Mouse (Mus musculus): ENCODE results near the gene Sugct. TPM values are rescaled to one million over a fixed set of nuclear protein-coding genes. Genes with fewer than 3 reads are reported as not detected.
"Not testable (repeated sequence)": the region's sequence is repeated elsewhere in the genome, so short reads cannot be mapped to it uniquely, and the experiment has no call there.

The Sugct gene
- polyA plus RNA-seq, 1 experiment from 2014 or later = 6.6 TPM

- Histone ChIP-seq H3K9ac (no peak overlapping the region), H3K9me3 (replicated peaks) (no peaks in the 10 kb centered on the region), H3K27me3 (no peaks in the 10 kb centered on the region), H3K27ac (no peak overlapping the region), H3K4me2 (no peak overlapping the region), H3K4me1 (replicated peaks) (no peaks in the 10 kb centered on the region), H3K36me3 (no peaks in the 10 kb centered on the region), H3K4me3 (no peak overlapping the region)
- no peak for ATAC-seq (replicated peaks; ENCODE audit: insufficient number of reproducible peaks, insufficient read depth, low FRiP score, low read depth)
- WGBS = 32% methylated on average over 3 of the region's 3 CpGs
Observed at GRCm38 (mm10) chr13:17585267-17585913, 110.0 kb downstream of the Sugct start.

GRCm38 (mm10) chr13:17584804-17585203 lies 110.5 kb downstream of the Sugct start:
- Histone ChIP-seq H3K36me3 (no peaks in the 10 kb centered on the region), H3K9ac (no peak overlapping the region), H3K4me2 (no peak overlapping the region), H3K4me1 (replicated peaks) (no peaks in the 10 kb centered on the region), H3K9me3 (replicated peaks) (no peaks in the 10 kb centered on the region), H3K27ac (no peak overlapping the region), H3K4me3 (no peak overlapping the region), H3K27me3 (no peaks in the 10 kb centered on the region)
- ATAC-seq (replicated peaks; ENCODE audit: insufficient number of reproducible peaks, insufficient read depth, low FRiP score, low read depth) = no peak

- Histone ChIP-seq H3K4me1 (replicated peaks) (no peaks in the 10 kb centered on the region), H3K9ac (no peak overlapping the region), H3K27ac (no peak overlapping the region), H3K4me3 (no peak overlapping the region), H3K27me3 (no peaks in the 10 kb centered on the region), H3K9me3 (replicated peaks) (no peaks in the 10 kb centered on the region), H3K36me3 (no peaks in the 10 kb centered on the region), H3K4me2 (no peak overlapping the region)
- 19% methylated on average over 2 of the region's 2 CpGs for WGBS
- no peak for ATAC-seq (replicated peaks; ENCODE audit: insufficient number of reproducible peaks, insufficient read depth, low FRiP score, low read depth)
Observed at GRCm38 (mm10) chr13:17581684-17582083, 113.7 kb downstream of the Sugct start.

- WGBS = 83% methylated on average over 3 of the region's 3 CpGs
- no peak overlapping the region for H3K4me3 ChIP-seq
- no peak overlapping the region for H3K9ac ChIP-seq
- no peaks in the 10 kb centered on the region for H3K36me3 ChIP-seq
- H3K27ac ChIP-seq = no peak overlapping the region
- ATAC-seq (replicated peaks; ENCODE audit: insufficient number of reproducible peaks, insufficient read depth, low FRiP score, low read depth) = no peak
- H3K27me3 ChIP-seq = no peaks in the 10 kb centered on the region
- no peak overlapping the region for H3K4me2 ChIP-seq
- H3K4me1 ChIP-seq (replicated peaks) = no peaks in the 10 kb centered on the region
- H3K9me3 ChIP-seq (replicated peaks) = no peaks in the 10 kb centered on the region
Observed at GRCm38 (mm10) chr13:17559357-17559756, 136.0 kb downstream of the Sugct start.

- H3K27ac ChIP-seq = no peak overlapping the region
- H3K4me2 ChIP-seq = no peak overlapping the region
- H3K9ac ChIP-seq = no peak overlapping the region
- H3K36me3 ChIP-seq = no peaks in the 10 kb centered on the region
- no peak for ATAC-seq (replicated peaks; ENCODE audit: insufficient number of reproducible peaks, insufficient read depth, low FRiP score, low read depth)
- H3K4me3 ChIP-seq = no peak overlapping the region
- no peaks in the 10 kb centered on the region for H3K9me3 ChIP-seq (replicated peaks)
- no peaks in the 10 kb centered on the region for H3K4me1 ChIP-seq (replicated peaks)
- WGBS = 74% methylated on average over 1 of the region's 1 CpGs
- H3K27me3 ChIP-seq = no peaks in the 10 kb centered on the region
Observed at GRCm38 (mm10) chr13:17536341-17536740, 159.0 kb downstream of the Sugct start.

- H3K27me3 ChIP-seq = no peaks in the 10 kb centered on the region
- no peak overlapping the region for H3K4me3 ChIP-seq
- no peak overlapping the region for H3K4me2 ChIP-seq
- H3K9ac ChIP-seq = no peak overlapping the region
- no peaks in the 10 kb centered on the region for H3K4me1 ChIP-seq (replicated peaks)
- H3K36me3 ChIP-seq = no peaks in the 10 kb centered on the region
- H3K27ac ChIP-seq = no peak overlapping the region
- WGBS = 54% methylated on average over 4 of the region's 4 CpGs
- no peak for ATAC-seq (replicated peaks; ENCODE audit: insufficient number of reproducible peaks, insufficient read depth, low FRiP score, low read depth)
- H3K9me3 ChIP-seq (replicated peaks) = no peaks in the 10 kb centered on the region
Observed at GRCm38 (mm10) chr13:17534871-17535270, 160.5 kb downstream of the Sugct start.

GRCm38 (mm10) chr13:17534469-17534868 lies 160.9 kb downstream of the Sugct start:
- Histone ChIP-seq H3K9ac (no peak overlapping the region), H3K4me3 (no peak overlapping the region), H3K27ac (no peak overlapping the region), H3K9me3 (replicated peaks) (no peaks in the 10 kb centered on the region), H3K36me3 (no peaks in the 10 kb centered on the region), H3K4me2 (no peak overlapping the region), H3K4me1 (replicated peaks) (no peaks in the 10 kb centered on the region), H3K27me3 (no peaks in the 10 kb centered on the region)
- WGBS = 38% methylated on average over 4 of the region's 4 CpGs
- no peak for ATAC-seq (replicated peaks; ENCODE audit: insufficient number of reproducible peaks, insufficient read depth, low FRiP score, low read depth)

- H3K4me2 ChIP-seq = no peak overlapping the region
- no peak overlapping the region for H3K4me3 ChIP-seq
- no peaks in the 10 kb centered on the region for H3K4me1 ChIP-seq (replicated peaks)
- H3K9ac ChIP-seq = no peak overlapping the region
- H3K36me3 ChIP-seq = no peaks in the 10 kb centered on the region
- H3K9me3 ChIP-seq (replicated peaks) = no peaks in the 10 kb centered on the region
- 67% methylated on average over 4 of the region's 4 CpGs for WGBS
- ATAC-seq (replicated peaks; ENCODE audit: insufficient number of reproducible peaks, insufficient read depth, low FRiP score, low read depth) = no peak
- H3K27me3 ChIP-seq = no peaks in the 10 kb centered on the region
- H3K27ac ChIP-seq = no peak overlapping the region
Observed at GRCm38 (mm10) chr13:17511184-17511778, 184.1 kb downstream of the Sugct start.

GRCm38 (mm10) chr13:17494936-17495335 lies 200.4 kb downstream of the Sugct start:
- Histone ChIP-seq H3K4me2 (no peak overlapping the region), H3K9me3 (replicated peaks) (no peaks in the 10 kb centered on the region), H3K9ac (no peak overlapping the region), H3K36me3 (no peaks in the 10 kb centered on the region), H3K27me3 (no peaks in the 10 kb centered on the region), H3K4me3 (no peak overlapping the region), H3K4me1 (replicated peaks) (no peaks in the 10 kb centered on the region), H3K27ac (no peak overlapping the region)
- ATAC-seq (replicated peaks; ENCODE audit: insufficient number of reproducible peaks, insufficient read depth, low FRiP score, low read depth) = no peak
- 57% methylated on average over 1 of the region's 1 CpGs for WGBS

GRCm38 (mm10) chr13:17494056-17494574 lies 201.2 kb downstream of the Sugct start:
- H3K27me3 ChIP-seq = no peaks in the 10 kb centered on the region
- H3K36me3 ChIP-seq = no peaks in the 10 kb centered on the region
- no peak for ATAC-seq (replicated peaks; ENCODE audit: insufficient number of reproducible peaks, insufficient read depth, low FRiP score, low read depth)
- no peak overlapping the region for H3K4me2 ChIP-seq
- no peak overlapping the region for H3K27ac ChIP-seq
- 64% methylated on average over 5 of the region's 5 CpGs for WGBS
- H3K4me3 ChIP-seq = no peak overlapping the region
- no peak overlapping the region for H3K9ac ChIP-seq
- no peaks in the 10 kb centered on the region for H3K9me3 ChIP-seq (replicated peaks)
- no peaks in the 10 kb centered on the region for H3K4me1 ChIP-seq (replicated peaks)

- not testable (repeated sequence) for H3K4me3 ChIP-seq; H3K9ac ChIP-seq; H3K4me2 ChIP-seq; H3K9me3 ChIP-seq (replicated peaks); H3K27me3 ChIP-seq; H3K4me1 ChIP-seq (replicated peaks); H3K36me3 ChIP-seq; ATAC-seq (replicated peaks; ENCODE audit: insufficient number of reproducible peaks, insufficient read depth, low FRiP score, low read depth); H3K27ac ChIP-seq
- 29% methylated on average over 1 of the region's 1 CpGs for WGBS
Observed at GRCm38 (mm10) chr13:17457981-17458380, 237.4 kb downstream of the Sugct start.
